In genomic region chr6:88927595-88927994, GRCm38 (mm10) we compare ENCODE assay signal across 8 mouse cellular contexts. TPM values are rescaled to one million over a fixed set of nuclear protein-coding genes. Genes with fewer than 3 reads are reported as not detected.
DNase-seq lines count a peak whose midpoint lies in the region; ATAC-seq and TF ChIP-seq lines count a peak whose summit lies in the region.

No protein-coding gene starts in this region.

- no peak overlapping the region for H3K4me3 ChIP-seq in C2C12 (ENCODE audit: insufficient read depth, poor library complexity, severe bottlenecking)
- no peak overlapping the region for H3K4me3 ChIP-seq in embryonic fibroblast, embryonic 13.5 days (ENCODE audit: insufficient read depth, low read length)
- no peak overlapping the region for H3K4me3 ChIP-seq in lung, embryonic 16.5 days (ENCODE audit: low read length)

- WGBS in lung, embryonic 16.5 days = 22% methylated on average over 2 of the region's 2 CpGs

- H3K4me2 ChIP-seq in lung, embryonic 16.5 days (ENCODE audit: low read depth, low read length) = no peak overlapping the region

- H3K36me3 ChIP-seq in C2C12 (ENCODE audit: control insufficient read depth, insufficient read depth) = no peaks in the 10 kb centered on the region
- H3K36me3 ChIP-seq in lung, embryonic 16.5 days (ENCODE audit: control insufficient read depth, insufficient read depth, low read length) = no peaks in the 10 kb centered on the region

- H3ac ChIP-seq in C2C12 (ENCODE audit: control insufficient read depth, insufficient read length, low read depth) = no peak overlapping the region

- H3K9ac ChIP-seq in lung, embryonic 16.5 days (ENCODE audit: low read length) = no peak overlapping the region

- no peaks in the 10 kb centered on the region for H3K9me3 ChIP-seq in lung, embryonic 16.5 days (ENCODE audit: control insufficient read depth, low read length)

- peak; percentile 4; the same call in 1 of the 2 replicates for ATAC-seq in lung, embryonic 16.5 days (ENCODE audit: low read depth)
- ATAC-seq in neutrophil, adult 5-6 weeks (ENCODE audit: extremely low read depth, insufficient number of reproducible peaks, low FRiP score, poor library complexity, severe bottlenecking) = peak; percentile 25; the same call in 1 of the 2 replicates

- no peaks in the 10 kb centered on the region for H3K27me3 ChIP-seq in C2C12 (ENCODE audit: control insufficient read depth, insufficient read depth, insufficient read length)
- H3K27me3 ChIP-seq in lung, embryonic 16.5 days (ENCODE audit: control insufficient read depth, insufficient read depth, low read depth, low read length) = no peaks in the 10 kb centered on the region

- H3K79me3 ChIP-seq in C2C12 (ENCODE audit: low read depth) = no peaks in the 10 kb centered on the region

- intact Hi-C loops in heart, postnatal 14 days (cut with DNase I) = loop anchor here (2.0 kb wide), 2 partner anchors 433 to 705 kb away; no protein-coding TSS in a partner anchor

- peak; percentile 91 for TF ChIP-seq CTCF in C2C12 (IDR thresholded peaks at IDR 0.05; ENCODE audit: control insufficient read depth, insufficient read depth, insufficient read length)
- peak; percentile 99 for TF ChIP-seq CTCF in embryonic fibroblast, embryonic 13.5 days (IDR thresholded peaks at IDR 0.05; ENCODE audit: borderline replicate concordance, insufficient read depth, low read length)

- H3K27ac ChIP-seq in embryonic fibroblast, embryonic 13.5 days (ENCODE audit: insufficient read depth, low read length) = peak overlapping the region; percentile 8
- no peak overlapping the region for H3K27ac ChIP-seq in lung, embryonic 16.5 days (ENCODE audit: low read length)

- TF ChIP-seq POLR2A in embryonic fibroblast, embryonic 13.5 days (IDR thresholded peaks at IDR 0.05; ENCODE audit: low read depth, low read length) = no peak

- peak; percentile 82 for DNase-seq in adrenal gland, postnatal 25 days
- peak; percentile 77 to 89 for DNase-seq in heart, postnatal 14 days
- peak; percentile 75 to 93 for DNase-seq in layer of hippocampus, adult 18-20 months (ENCODE audit: low spot score in 2 of 2)
- DNase-seq in thymus, postnatal 0 days (ENCODE audit: low spot score) = peak; percentile 79

- peaks cover 25% of the 10 kb centered on the region for H3K4me1 ChIP-seq in embryonic fibroblast, embryonic 13.5 days (ENCODE audit: control insufficient read depth, insufficient read depth, low read length)
- H3K4me1 ChIP-seq in lung, embryonic 16.5 days (replicated peaks; ENCODE audit: control insufficient read depth, insufficient read depth, low read length) = peaks cover 34% of the 10 kb centered on the region

- H3K79me2 ChIP-seq in C2C12 (ENCODE audit: control insufficient read depth, insufficient read depth) = no peaks in the 10 kb centered on the region

TF ChIP-seq in C2C12, 6 proteins besides CTCF, POLR2A, EP300 and RAD21:
- no peak for TF ChIP-seq FOSL1 (IDR thresholded peaks at IDR 0.05; ENCODE audit: insufficient read depth, low read length, poor library complexity, severe bottlenecking)
- no peak for TF ChIP-seq USF1 (IDR thresholded peaks at IDR 0.05; ENCODE audit: low read depth)
- TF ChIP-seq MYOD1 (IDR thresholded peaks at IDR 0.05; ENCODE audit: control insufficient read depth, insufficient read length, low read depth) = no peak
- TF ChIP-seq CEBPB (IDR thresholded peaks at IDR 0.05; ENCODE audit: low read depth) = no peak
- no peak for TF ChIP-seq MYOG (IDR thresholded peaks at IDR 0.05; ENCODE audit: control insufficient read depth, extremely low read depth, insufficient read length)
- no peak for TF ChIP-seq MAX (IDR thresholded peaks at IDR 0.05)

RNA-seq across cellular contexts. Expression of gene Tpra1, which starts 25.5 kb away (rescaled TPM):
- polyA plus RNA-seq in C2C12 (2012; fragmentation: generic; extraction: Trizol) = 29.1 TPM
- 127 and 136 TPM in 2 replicates for total RNA-seq in adrenal gland, postnatal 25 days (2021)
- 29.2 and 31.0 TPM in 2 replicates for polyA plus RNA-seq in embryonic fibroblast, embryonic 13.5 days (2011; ENCODE audit: insufficient read length, low read depth, missing spikeins)
- 10 to 100 TPM; 34.7 to 38.9 TPM for total RNA-seq in heart, postnatal 14 days (2021)
- total RNA-seq in layer of hippocampus, adult 18-20 months (2021) = 10 to 100 TPM; 38.4 to 46.0 TPM
- polyA plus RNA-seq in lung, embryonic 16.5 days (2015; fragmentation: Nextera tagmentation; extraction: Ambion mirVana) = 80.1 and 85.3 TPM in 2 replicates
- total RNA-seq in neutrophil, adult 5-6 weeks (2017) = 37.7 and 41.0 TPM in 2 replicates
- 77.0 and 78.8 TPM in 2 replicates for polyA plus RNA-seq in thymus, postnatal 0 days (2015; fragmentation: Nextera tagmentation; extraction: Ambion mirVana)

RNA-seq across cellular contexts. Expression of gene Mcm2, which starts 29.0 kb away (rescaled TPM):
- 126 TPM for polyA plus RNA-seq in C2C12 (2012; fragmentation: generic; extraction: Trizol)
- 48.6 and 50.9 TPM in 2 replicates for total RNA-seq in adrenal gland, postnatal 25 days (2021)
- polyA plus RNA-seq in embryonic fibroblast, embryonic 13.5 days (2011; ENCODE audit: insufficient read length, low read depth, missing spikeins) = 31.6 and 42.3 TPM in 2 replicates
- total RNA-seq in heart, postnatal 14 days (2021) = 10 to 100 TPM; 11.0 to 15.4 TPM
- 1 to 10 TPM; 5.0 to 8.8 TPM for total RNA-seq in layer of hippocampus, adult 18-20 months (2021)
- 119 and 125 TPM in 2 replicates for polyA plus RNA-seq in lung, embryonic 16.5 days (2015; fragmentation: Nextera tagmentation; extraction: Ambion mirVana)
- total RNA-seq in neutrophil, adult 5-6 weeks (2017) = 17.7 and 21.2 TPM in 2 replicates
- polyA plus RNA-seq in thymus, postnatal 0 days (2015; fragmentation: Nextera tagmentation; extraction: Ambion mirVana) = 138 and 161 TPM in 2 replicates

RNA-seq across cellular contexts. Expression of gene Podxl2, which starts 52.8 kb away (rescaled TPM):
- polyA plus RNA-seq in C2C12 (2012; fragmentation: generic; extraction: Trizol) = 2.8 TPM
- total RNA-seq in adrenal gland, postnatal 25 days (2021) = 31.4 and 33.5 TPM in 2 replicates
- 9.3 and 13.9 TPM in 2 replicates for polyA plus RNA-seq in embryonic fibroblast, embryonic 13.5 days (2011; ENCODE audit: insufficient read length, low read depth, missing spikeins)
- total RNA-seq in heart, postnatal 14 days (2021) = 10 to 100 TPM; 26.7 to 27.4 TPM
- total RNA-seq in layer of hippocampus, adult 18-20 months (2021) = 100 to 1,000 TPM; 172 to 184 TPM
- 27.1 and 35.1 TPM in 2 replicates for polyA plus RNA-seq in lung, embryonic 16.5 days (2015; fragmentation: Nextera tagmentation; extraction: Ambion mirVana)
- total RNA-seq in neutrophil, adult 5-6 weeks (2017) = 0.58 TPM in 1 of 2 replicates, not detected in the other
- polyA plus RNA-seq in thymus, postnatal 0 days (2015; fragmentation: Nextera tagmentation; extraction: Ambion mirVana) = 14.1 and 16.9 TPM in 2 replicates

Comparison
In these comparisons a context has a peak if more than half of its experiments do, and no peak if none do; other contexts are left out.
1. RNA of gene Podxl2, which starts 52.8 kb away (total RNA-seq): 172 to 184 TPM in layer of hippocampus, adult 18-20 months, 31.4 to 33.5 TPM in adrenal gland, postnatal 25 days and 26.7 to 27.4 TPM in heart, postnatal 14 days; 0.58 TPM in neutrophil, adult 5-6 weeks; every median in the first group is over 10 times any median in the second.
2. Peak in every context shown above with its lines, with median percentiles within 50 percentile points of each other: DNase-seq.